Mouse (Mus musculus) liver, embryonic 11.5 days (tissue): ENCODE results near the gene Adamts13. TPM values are rescaled to one million over a fixed set of nuclear protein-coding genes. Genes with fewer than 3 reads are reported as not detected.

Experiments
- ATAC-seq: fragments of 200-750 bp; cut with Nextera tagmentation; replicated peaks from 2 replicates; pipeline ENCODE4 v1.8.0; 2017; ENCODE audit warnings: moderate number of reproducible peaks, mild to moderate bottlenecking, moderate TSS enrichment, moderate library complexity; ENCODE audit not compliant: low FRiP score
- DNase-seq: peaks from one replicate; pipeline ENCODE4 v3.0.0-alpha.2; 2017; ENCODE audit warnings: low spot score
- H3K27ac ChIP-seq: fragments of 300-500 bp; sonication (generic); 2 replicates; pipeline ENCODE4 v1.5.1; 2014; ENCODE audit warnings: mild to moderate bottlenecking, low read depth, low read length, control low read depth
- H3K27me3 ChIP-seq: fragments of 300-500 bp; sonication (generic); replicated peaks from 2 replicates; pipeline ENCODE4 v1.6.1; 2014; ENCODE audit warnings: low read length, mixed read lengths; ENCODE audit not compliant: control insufficient read depth, insufficient read depth
- H3K36me3 ChIP-seq: fragments of 300-500 bp; sonication (generic); 2 replicates; pipeline ENCODE4 v1.6.1; 2014; ENCODE audit warnings: mild to moderate bottlenecking, low read length, moderate library complexity, mixed read lengths; ENCODE audit not compliant: control insufficient read depth, insufficient read depth
- H3K4me1 ChIP-seq: fragments of 300-500 bp; sonication (generic); replicated peaks from 2 replicates; pipeline ENCODE4 v1.6.1; 2014; ENCODE audit warnings: low read length, mixed read lengths; ENCODE audit not compliant: control insufficient read depth, insufficient read depth
- H3K4me2 ChIP-seq: fragments of 300-500 bp; sonication (generic); 2 replicates; pipeline ENCODE4 v1.6.1; 2014; ENCODE audit warnings: mild to moderate bottlenecking, control low read depth, moderate library complexity
- H3K4me3 ChIP-seq: fragments of 300-500 bp; sonication (generic); 2 replicates; pipeline ENCODE4 v1.5.1; 2014; ENCODE audit warnings: low read depth, low read length, control low read depth
- H3K9ac ChIP-seq: fragments of 300-500 bp; sonication (generic); 2 replicates; pipeline ENCODE4 v1.6.1; 2014; ENCODE audit warnings: low read depth, low read length, control low read depth
- H3K9me3 ChIP-seq: fragments of 300-500 bp; sonication (generic); 2 replicates; pipeline ENCODE4 v1.6.1; 2016; ENCODE audit warnings: low read length, inconsistent platforms, mixed read lengths; ENCODE audit not compliant: control insufficient read depth
- WGBS: fragments of 180-500 bp; shearing (Covaris S2); extraction: QIAGEN DNeasy Blood & Tissue Kit; methylation state at CpG from one replicate; pipeline ENCODE4 v1.1.7; 2014; 5-methylcytosine and 5-hydroxymethylcytosine counted together
- polyA plus RNA-seq: library from polyadenylated mRNA; unstranded; fragments of >200 nt; fragmentation: Nextera tagmentation; extraction: Ambion mirVana; gene quantifications from 2 replicates; pipeline ENCODE4 v1.2.1, GENCODE M21; 2014

The Adamts13 gene
- polyA plus RNA-seq: 0.43 and 0.63 TPM in 2 replicates

DNA sequence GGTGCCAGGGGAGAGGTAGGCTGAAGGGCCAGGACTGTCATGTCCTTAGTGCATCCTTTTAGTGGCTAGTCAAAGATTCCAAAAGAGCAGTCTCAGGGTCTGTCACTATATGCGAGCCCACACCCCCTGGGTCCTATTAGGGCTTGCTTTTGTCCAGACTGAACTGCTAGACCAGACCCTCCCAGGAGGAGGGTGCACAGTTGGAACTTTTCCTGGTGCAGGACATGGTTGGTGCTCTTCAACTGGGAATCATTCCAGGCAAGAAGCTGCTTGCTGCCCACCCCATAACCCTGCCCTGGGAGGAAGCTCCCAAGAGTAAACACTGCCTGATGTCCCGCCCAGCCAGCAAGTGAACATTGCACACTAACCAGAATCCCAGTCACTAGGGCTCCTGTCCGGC lies at the start of gene Adamts13:
Gene Adamts13, plus strand, starts transcription at position 301 of the 400 bp plus-strand sequence.
- DNase-seq (no peak), ATAC-seq (no peak)
- Histone ChIP-seq H3K36me3 (no peaks in the 10 kb centered on the region), H3K9ac (no peak within 1 kb of the TSS), H3K9me3 (no peaks in the 10 kb centered on the region), H3K27me3 (no peaks in the 10 kb centered on the region), H3K27ac (no peak within 1 kb of the TSS), H3K4me1 (no peaks in the 10 kb centered on the region; the same call in 1 of the 2 replicates), H3K4me3 (no peak within 1 kb of the TSS), H3K4me2 (no peak within 1 kb of the TSS)
- 61% methylated on average over 3 of the region's 3 CpGs for WGBS

DNA sequence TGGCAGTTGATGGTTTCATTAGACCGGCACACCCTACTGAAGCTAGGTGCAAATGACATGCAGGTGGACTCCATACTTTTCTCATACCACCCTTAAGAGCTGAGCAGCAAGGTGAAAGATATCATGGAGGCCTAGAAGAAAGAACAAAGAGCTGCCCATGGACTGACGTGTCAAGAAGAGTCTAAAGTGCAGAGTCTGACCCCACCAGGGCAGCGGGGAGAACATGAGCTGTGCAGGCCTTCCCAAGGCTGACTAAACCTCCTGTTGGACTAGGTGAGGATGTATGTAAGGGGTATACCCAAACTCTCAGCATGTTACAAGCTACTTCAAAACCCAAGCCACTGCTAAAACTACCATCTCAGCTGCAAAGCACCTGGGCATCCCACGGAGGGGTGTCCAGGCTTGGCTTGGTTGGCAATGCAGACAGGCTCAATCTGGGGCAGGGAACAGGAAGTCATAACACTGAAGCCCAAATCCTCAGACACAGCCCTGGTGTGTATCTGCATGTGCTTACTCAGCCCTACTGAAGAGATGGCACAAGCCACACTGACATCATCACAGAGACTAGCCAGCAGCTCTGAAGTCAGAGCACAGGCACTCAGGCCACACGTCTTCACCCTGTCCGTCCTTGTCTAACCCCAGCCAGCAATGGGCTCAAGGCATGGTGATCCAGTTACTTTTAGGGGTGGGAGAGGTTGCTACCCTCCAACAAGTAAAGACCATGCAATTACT lies 45.3 kb upstream of the Adamts13 start:
- H3K27ac ChIP-seq: no peak overlapping the region
- no peaks in the 10 kb centered on the region for H3K9me3 ChIP-seq
- H3K4me3 ChIP-seq: no peak overlapping the region
- no peak for ATAC-seq
- no peaks in the 10 kb centered on the region for H3K27me3 ChIP-seq
- H3K4me2 ChIP-seq: no peak overlapping the region
- H3K9ac ChIP-seq: no peak overlapping the region
- H3K36me3 ChIP-seq: peaks cover 71% of the 10 kb centered on the region
- no peak for DNase-seq
- WGBS: 86% methylated on average over 6 of the region's 6 CpGs
- H3K4me1 ChIP-seq: peaks cover 20% of the 10 kb centered on the region

GRCm38 (mm10) chr2:26930390-26930789 lies 42.8 kb upstream of the Adamts13 start:
- Histone ChIP-seq H3K27ac (no peak overlapping the region), H3K9me3 (no peaks in the 10 kb centered on the region), H3K4me2 (peak overlapping the region; percentile 20; the same call in 1 of the 2 replicates), H3K36me3 (peaks cover 52% of the 10 kb centered on the region), H3K9ac (no peak overlapping the region), H3K4me1 (peaks cover 32% of the 10 kb centered on the region), H3K27me3 (no peaks in the 10 kb centered on the region), H3K4me3 (peak overlapping the region; percentile 3; the same call in 1 of the 2 replicates)
- 40% methylated on average over 1 of the region's 1 CpGs for WGBS
- DNase-seq: no peak
- no peak for ATAC-seq

DNA sequence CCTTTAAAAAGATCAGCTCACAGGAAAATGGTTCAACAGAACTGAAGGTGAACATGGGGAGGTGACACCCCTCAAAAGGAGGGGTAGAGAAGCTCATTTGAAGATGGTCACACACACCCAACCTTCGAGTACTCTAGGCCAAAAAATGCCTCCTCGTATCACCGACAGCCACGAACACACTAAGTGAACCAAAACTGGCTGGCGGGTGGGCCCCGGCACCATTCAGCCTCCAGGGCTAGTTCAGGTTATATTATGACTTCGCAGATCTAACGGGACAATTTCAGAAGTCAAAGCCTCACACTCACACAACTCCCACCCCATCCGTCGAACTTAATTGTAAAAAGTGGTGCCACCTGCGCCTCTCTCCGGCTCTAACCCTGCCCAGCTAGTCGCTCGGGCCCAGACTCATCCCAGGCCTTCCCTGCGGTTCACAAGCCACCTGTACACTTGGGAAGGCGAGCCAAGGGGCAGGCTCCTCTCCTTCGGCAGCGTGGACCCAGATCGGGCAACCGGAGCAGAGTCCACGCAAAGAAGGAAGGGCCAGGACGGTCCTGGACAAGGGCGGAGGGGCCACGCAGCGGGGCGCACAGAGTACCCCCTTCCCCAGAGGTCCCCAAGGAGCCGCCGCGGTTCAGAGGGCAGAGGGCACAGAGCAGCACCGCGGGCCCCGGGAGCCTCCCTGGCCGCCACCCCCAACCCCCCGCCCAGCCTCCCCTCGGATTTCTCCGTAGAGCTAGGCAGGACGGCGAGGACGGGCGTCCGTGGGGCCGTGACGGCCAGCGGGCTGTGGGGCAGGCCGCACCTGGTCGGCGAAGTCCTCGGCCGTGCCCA lies 40.5 kb upstream of the Adamts13 start:
- ATAC-seq (peak; percentile 27), DNase-seq (peak; percentile 56)
- 2% methylated on average over 49 of the region's 49 CpGs for WGBS
- H3K9ac ChIP-seq: peak overlapping the region; percentile 98
- peaks cover 32% of the 10 kb centered on the region for H3K36me3 ChIP-seq
- H3K4me1 ChIP-seq: peaks cover 38% of the 10 kb centered on the region
- H3K27me3 ChIP-seq: no peaks in the 10 kb centered on the region
- no peaks in the 10 kb centered on the region for H3K9me3 ChIP-seq
- peak overlapping the region; percentile 75 for H3K4me2 ChIP-seq
- H3K4me3 ChIP-seq: peak overlapping the region; percentile 85
- H3K27ac ChIP-seq: peak overlapping the region; percentile 82

DNA sequence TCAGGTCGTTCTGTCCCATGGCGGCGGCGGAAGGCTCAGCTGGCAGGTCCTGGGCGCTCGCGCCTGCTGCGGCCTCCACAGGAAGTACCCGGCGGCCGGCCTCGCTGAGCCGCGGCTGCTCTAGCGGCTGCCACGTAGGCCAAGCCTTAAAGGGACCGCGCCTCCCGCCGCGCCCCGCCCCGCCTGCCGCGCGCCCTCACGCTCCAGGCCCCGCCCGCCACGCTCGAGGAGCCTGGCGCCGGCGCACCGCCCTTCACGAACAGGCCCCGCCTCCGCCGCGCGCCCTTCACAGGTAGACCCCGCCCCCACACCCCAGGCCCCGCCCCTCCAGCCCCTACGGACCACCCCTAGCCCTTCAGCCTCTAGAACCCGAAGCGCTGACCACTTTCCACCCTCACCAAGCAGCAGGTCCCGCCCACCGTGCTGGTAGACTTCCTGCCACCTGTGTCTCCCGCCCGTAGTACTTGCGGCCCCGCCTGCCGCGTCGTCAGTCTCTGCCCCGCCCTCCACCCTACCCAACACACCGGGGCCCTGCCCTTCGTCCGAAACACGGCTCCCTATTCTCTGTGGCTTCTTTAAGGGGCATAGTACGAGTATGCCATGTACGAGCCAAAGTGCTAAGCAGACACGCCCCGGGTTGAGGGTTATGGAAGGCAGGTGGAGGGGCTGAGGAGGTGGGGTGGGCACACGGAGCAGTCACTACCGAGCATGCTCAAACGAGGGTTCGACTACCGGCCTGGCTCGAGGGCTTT lies 39.7 kb upstream of the Adamts13 start, which contains the start of the genes Surf4 and Stkld1:
Gene Surf4, minus strand, starts transcription at position 625 of the 752 bp plus-strand sequence.
Gene Stkld1, plus strand, starts transcription at position 744 of the 752 bp plus-strand sequence.
- Histone ChIP-seq H3K4me2 (peak within 1 kb of the TSS; percentile 75), H3K27ac (peak within 1 kb of the TSS; percentile 82), H3K9me3 (no peaks in the 10 kb centered on the region), H3K27me3 (no peaks in the 10 kb centered on the region), H3K36me3 (peaks cover 26% of the 10 kb centered on the region), H3K4me3 (peak within 1 kb of the TSS; percentile 85), H3K4me1 (peaks cover 38% of the 10 kb centered on the region), H3K9ac (peak within 1 kb of the TSS; percentile 98)
- DNase-seq (peak; percentile 96), ATAC-seq (peak; percentile 93)
- WGBS: 1% methylated on average over 59 of the region's 70 CpGs

DNA sequence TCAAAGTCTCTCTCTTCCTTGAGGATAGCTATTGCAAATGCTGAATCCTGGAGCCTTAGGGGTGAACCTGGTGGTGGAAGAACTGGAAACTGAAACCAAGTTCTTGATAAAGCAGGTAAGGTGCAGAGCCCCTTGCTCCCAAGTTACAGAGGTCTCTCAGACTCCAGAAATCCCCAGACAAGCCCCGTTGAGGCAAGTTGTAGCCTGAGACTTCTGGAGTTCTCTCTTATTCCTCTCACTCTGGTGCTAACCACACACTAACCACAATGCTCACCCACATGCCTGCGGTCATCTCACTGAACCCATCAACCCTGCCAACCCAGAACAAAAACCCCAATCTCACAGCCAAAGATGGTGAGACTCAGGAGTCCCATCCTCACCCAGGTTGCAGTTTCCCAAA lies 37.9 kb upstream of the Adamts13 start:
- no peak overlapping the region for H3K27ac ChIP-seq
- H3K4me3 ChIP-seq: no peak overlapping the region
- H3K4me2 ChIP-seq: no peak overlapping the region
- peaks cover 12% of the 10 kb centered on the region; the same call in 1 of the 2 replicates for H3K36me3 ChIP-seq
- DNase-seq (no peak), ATAC-seq (no peak)
- H3K4me1 ChIP-seq: peaks cover 32% of the 10 kb centered on the region
- no peak overlapping the region for H3K9ac ChIP-seq
- H3K9me3 ChIP-seq: no peaks in the 10 kb centered on the region
- WGBS: 54% methylated on average over 2 of the region's 2 CpGs
- no peaks in the 10 kb centered on the region for H3K27me3 ChIP-seq

GRCm38 (mm10) chr2:26936425-26936824 lies 36.8 kb upstream of the Adamts13 start:
- Histone ChIP-seq H3K9ac (no peak overlapping the region), H3K27me3 (no peaks in the 10 kb centered on the region), H3K4me2 (no peak overlapping the region), H3K4me1 (peaks cover 27% of the 10 kb centered on the region), H3K27ac (no peak overlapping the region), H3K9me3 (no peaks in the 10 kb centered on the region), H3K4me3 (no peak overlapping the region), H3K36me3 (peaks cover 1% of the 10 kb centered on the region; the same call in 1 of the 2 replicates)
- DNase-seq: no peak
- WGBS: 36% methylated on average over 1 of the region's 1 CpGs
- no peak for ATAC-seq

DNA sequence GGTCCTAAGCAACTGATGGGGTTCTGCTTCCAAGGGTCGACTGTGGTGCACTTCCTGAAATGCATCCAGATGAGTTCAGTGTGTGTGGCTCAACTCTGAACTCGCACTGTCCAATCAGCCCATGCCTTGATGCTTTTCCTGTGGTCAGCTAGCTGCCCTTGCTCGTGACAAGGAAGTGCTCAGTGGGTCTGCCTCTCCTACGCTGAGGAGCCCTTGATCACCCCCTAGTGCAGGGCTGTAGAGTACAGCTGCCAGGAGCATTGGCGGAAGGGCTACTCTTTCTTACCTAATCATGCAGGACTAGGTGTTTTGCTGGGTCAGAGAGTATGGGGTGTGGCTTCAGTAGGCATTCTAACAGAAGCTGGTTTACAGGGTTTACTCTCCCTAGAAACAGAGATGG lies 31.7 kb upstream of the Adamts13 start:
- Histone ChIP-seq H3K36me3 (no peaks in the 10 kb centered on the region), H3K4me3 (no peak overlapping the region), H3K4me2 (no peak overlapping the region), H3K9me3 (no peaks in the 10 kb centered on the region), H3K9ac (no peak overlapping the region), H3K27ac (no peak overlapping the region), H3K4me1 (no peaks in the 10 kb centered on the region; the same call in 1 of the 2 replicates), H3K27me3 (no peaks in the 10 kb centered on the region)
- DNase-seq: no peak
- ATAC-seq: 0 out of 2 replicates have a peak, but pooled peaks have one; percentile 26
- 27% methylated on average over 5 of the region's 5 CpGs for WGBS
